Mouse (Mus musculus) myocyte (in vitro differentiated cells): ENCODE data around the gene Bglap2.

ENCODE experiments used
- POLR2A ChIP-seq: IDR thresholded peaks from one replicate; pipeline ENCODE4 v1.6.1; 2011; ENCODE audit warnings: low read depth, mild to moderate bottlenecking, control low read depth, moderate library complexity; ENCODE audit not compliant: insufficient read length
- TCF12 ChIP-seq: IDR thresholded peaks from one replicate; pipeline ENCODE4 v1.6.1; 2011; ENCODE audit warnings: mild to moderate bottlenecking, control low read depth; ENCODE audit not compliant: poor library complexity, insufficient read depth, severe bottlenecking

DNA sequence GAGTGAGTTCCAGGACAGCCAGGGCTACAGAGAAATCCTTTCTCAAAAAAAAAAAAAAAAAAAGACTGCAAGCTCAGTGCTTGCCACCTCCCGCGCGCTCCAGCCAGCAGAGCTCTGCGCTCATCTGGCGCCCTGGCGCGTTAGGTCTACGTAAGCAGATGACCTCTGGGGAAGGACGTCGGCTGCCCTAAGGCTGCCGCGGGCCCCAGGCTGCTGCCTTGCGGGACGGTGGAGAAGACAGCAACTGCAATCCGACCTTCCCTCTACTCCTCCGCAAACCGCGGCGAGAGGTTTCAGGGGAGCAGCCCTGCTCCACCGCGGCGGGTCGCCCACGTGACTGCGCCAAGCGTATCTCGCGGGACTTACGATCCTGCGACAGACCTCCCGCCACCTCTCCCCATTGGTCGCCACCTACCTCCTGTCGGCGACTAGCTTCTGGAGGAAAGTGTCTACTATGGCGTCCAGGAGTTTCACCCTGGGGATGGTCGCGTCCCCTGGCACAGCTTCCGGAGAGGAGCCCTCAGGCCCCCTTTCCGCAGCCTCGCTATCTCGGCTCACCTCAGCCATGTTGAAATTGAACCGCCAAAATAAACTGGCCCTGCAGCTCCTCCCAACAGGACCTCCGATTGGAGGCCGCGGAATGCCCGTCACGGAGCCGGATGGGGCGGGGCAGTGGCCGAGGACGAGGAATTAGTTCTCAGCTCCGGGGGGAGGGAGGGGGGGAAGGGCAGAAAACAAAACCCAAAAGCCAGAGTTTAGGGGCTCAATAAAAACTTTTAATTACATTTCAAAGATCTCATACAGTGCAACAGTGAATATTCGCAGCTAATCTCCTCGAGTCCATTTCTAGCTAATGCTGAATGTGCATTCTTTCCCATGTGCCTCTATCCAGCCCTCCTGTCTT is 31.5 kb upstream of the Bglap2 start, which contains the start of gene Pmf1:
- TF ChIP-seq POLR2A: peak; percentile 100
- TF ChIP-seq TCF12: no peak
